In the genomic region with DNA sequence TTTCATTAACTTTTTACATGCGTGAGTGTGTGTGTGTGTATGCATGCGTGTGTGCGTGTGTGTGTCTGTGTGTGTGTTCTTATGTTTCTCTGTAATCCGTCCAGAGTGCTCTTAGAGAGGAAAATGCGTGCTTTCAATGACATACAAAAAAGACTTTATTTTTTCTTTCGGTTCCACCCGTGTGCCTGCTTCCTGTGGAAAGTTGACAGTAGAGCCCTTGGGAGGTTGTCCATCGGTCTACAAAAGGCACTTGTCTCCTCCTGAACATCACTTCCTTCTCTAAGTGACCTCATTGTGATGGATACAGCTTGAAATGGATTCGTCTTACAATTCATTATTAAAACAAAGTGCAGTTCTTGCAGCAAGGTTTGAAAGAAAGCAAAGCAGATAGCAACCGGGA, we compare ENCODE assay signal across 8 mouse cellular contexts. TPM values are rescaled to one million over a fixed set of nuclear protein-coding genes. Genes with fewer than 3 reads are reported as not detected.
DNase-seq lines count a peak whose midpoint lies in the region; ATAC-seq lines count a peak whose summit lies in the region.

No protein-coding gene starts in this region.

- no peaks in the 10 kb centered on the region for H3K9me3 ChIP-seq in lung, embryonic 16.5 days (ENCODE audit: control insufficient read depth, low read length)
- no peaks in the 10 kb centered on the region for H3K9me3 ChIP-seq in heart, embryonic 16.5 days (replicated peaks; ENCODE audit: control insufficient read depth, low read length)
- no peaks in the 10 kb centered on the region for H3K9me3 ChIP-seq in neural tube, embryonic 14.5 days (ENCODE audit: control insufficient read depth, low read length)

- peak overlapping the region; percentile 43 for H3K9ac ChIP-seq in lung, embryonic 16.5 days (ENCODE audit: low read length)
- no peak overlapping the region for H3K9ac ChIP-seq in heart, embryonic 16.5 days (ENCODE audit: low read length)
- H3K9ac ChIP-seq in neural tube, embryonic 14.5 days (replicated peaks; ENCODE audit: low read depth, low read length): no peak overlapping the region

- H3K27me3 ChIP-seq in lung, embryonic 16.5 days (ENCODE audit: control insufficient read depth, insufficient read depth, low read depth, low read length): no peaks in the 10 kb centered on the region; the same call in 1 of the 2 replicates
- H3K27me3 ChIP-seq in heart, embryonic 16.5 days (ENCODE audit: control insufficient read depth, insufficient read depth, low read length): peaks cover 2% of the 10 kb centered on the region; the same call in 1 of the 2 replicates
- H3K27me3 ChIP-seq in neural tube, embryonic 14.5 days (ENCODE audit: control insufficient read depth, insufficient read depth, low read length): no peaks in the 10 kb centered on the region

- H3K4me2 ChIP-seq in lung, embryonic 16.5 days (ENCODE audit: low read depth, low read length): peak overlapping the region; percentile 59
- peak overlapping the region; percentile 35 for H3K4me2 ChIP-seq in heart, embryonic 16.5 days (ENCODE audit: low read depth, low read length)
- peak overlapping the region; percentile 1; the same call in 1 of the 2 replicates for H3K4me2 ChIP-seq in neural tube, embryonic 14.5 days (ENCODE audit: low read depth, low read length)

- peak; percentile 88 for DNase-seq in heart, adult 11 months
- no peak for DNase-seq in heart, adult 18-20 months
- no peak for DNase-seq in lung, adult 18-20 months
- DNase-seq in layer of hippocampus, adult 18-20 months (ENCODE audit: low spot score in 2 of 2): no peak
- DNase-seq in cerebellum, adult 9-11 months: no peak

- no peaks in the 10 kb centered on the region for H3K36me3 ChIP-seq in lung, embryonic 16.5 days (ENCODE audit: control insufficient read depth, insufficient read depth, low read length)
- H3K36me3 ChIP-seq in heart, embryonic 16.5 days (ENCODE audit: control insufficient read depth, insufficient read depth): no peaks in the 10 kb centered on the region
- no peaks in the 10 kb centered on the region for H3K36me3 ChIP-seq in neural tube, embryonic 14.5 days (ENCODE audit: control insufficient read depth, insufficient read depth, low read length)

- peaks cover 21% of the 10 kb centered on the region; the same call in 1 of the 2 replicates for H3K4me1 ChIP-seq in lung, embryonic 16.5 days (replicated peaks; ENCODE audit: control insufficient read depth, insufficient read depth, low read length)
- H3K4me1 ChIP-seq in heart, embryonic 16.5 days (ENCODE audit: control insufficient read depth, insufficient read depth, low read length): peaks cover 9% of the 10 kb centered on the region
- no peaks in the 10 kb centered on the region for H3K4me1 ChIP-seq in neural tube, embryonic 14.5 days (ENCODE audit: control insufficient read depth, insufficient read depth, low read length)

- 34% methylated on average over 10 of the region's 10 CpGs for WGBS in lung, embryonic 16.5 days
- 49% methylated on average over 10 of the region's 10 CpGs for WGBS in heart, embryonic 16.5 days
- 66% methylated on average over 10 of the region's 10 CpGs for WGBS in neural tube, embryonic 14.5 days

- peak overlapping the region; percentile 32 for H3K4me3 ChIP-seq in lung, embryonic 16.5 days (ENCODE audit: low read length)
- no peak overlapping the region for H3K4me3 ChIP-seq in heart, embryonic 16.5 days (ENCODE audit: low read length)
- H3K4me3 ChIP-seq in neural tube, embryonic 14.5 days (ENCODE audit: low read depth, low read length): no peak overlapping the region

- no peak overlapping the region for H3K27ac ChIP-seq in lung, embryonic 16.5 days (ENCODE audit: low read length)
- no peak overlapping the region for H3K27ac ChIP-seq in heart, embryonic 16.5 days (ENCODE audit: low read length)
- no peak overlapping the region for H3K27ac ChIP-seq in neural tube, embryonic 14.5 days (ENCODE audit: low read depth, low read length)

- ATAC-seq in lung, embryonic 16.5 days (ENCODE audit: low read depth): no peak
- ATAC-seq in heart, embryonic 16.5 days (replicated peaks; ENCODE audit: extremely low read depth, insufficient read depth, low FRiP score): no peak
- ATAC-seq in neural tube, embryonic 14.5 days (ENCODE audit: low read depth): no peak

RNA-seq across cellular contexts. Expression of gene Psen2, which starts 1.6 kb away (rescaled TPM):
- 10 to 100 TPM; 12.1 to 16.3 TPM for total RNA-seq in heart, adult 18-20 months (2021)
- polyA plus RNA-seq in lung, embryonic 16.5 days (2015; fragmentation: Nextera tagmentation; extraction: Ambion mirVana): 13.2 and 14.6 TPM in 2 replicates
- polyA plus RNA-seq in heart, embryonic 16.5 days (2015; fragmentation: Nextera tagmentation; extraction: Ambion mirVana): 16.5 TPM in 2 replicates
- polyA plus RNA-seq in neural tube, embryonic 14.5 days (2014; fragmentation: Nextera tagmentation; extraction: Ambion mirVana): 14.1 and 16.3 TPM in 2 replicates
- total RNA-seq in layer of hippocampus, adult 18-20 months (2021): 10 to 100 TPM; 17.4 to 17.9 TPM

Comparison
In these comparisons a context has a peak if more than half of its experiments do, and no peak if none do; other contexts are left out.
1. H3K4me2 ChIP-seq: peak in every context shown above with its lines; median percentile 59 in lung, embryonic 16.5 days; 35 in heart, embryonic 16.5 days; 1 in neural tube, embryonic 14.5 days.